Mouse (Mus musculus) mesoderm, embryonic 11.5 days (tissue): Measurements from ENCODE around the gene Dlgap1.
A peak's percentile ranks its signal among the peaks of the same experiment; 100 is the strongest.

Experiments
- DNase-seq: peaks from one replicate; pipeline ENCODE4 v3.0.0-alpha.2; 2012; ENCODE audit warnings: low read depth, low spot score

Gene Dlgap1

DNA sequence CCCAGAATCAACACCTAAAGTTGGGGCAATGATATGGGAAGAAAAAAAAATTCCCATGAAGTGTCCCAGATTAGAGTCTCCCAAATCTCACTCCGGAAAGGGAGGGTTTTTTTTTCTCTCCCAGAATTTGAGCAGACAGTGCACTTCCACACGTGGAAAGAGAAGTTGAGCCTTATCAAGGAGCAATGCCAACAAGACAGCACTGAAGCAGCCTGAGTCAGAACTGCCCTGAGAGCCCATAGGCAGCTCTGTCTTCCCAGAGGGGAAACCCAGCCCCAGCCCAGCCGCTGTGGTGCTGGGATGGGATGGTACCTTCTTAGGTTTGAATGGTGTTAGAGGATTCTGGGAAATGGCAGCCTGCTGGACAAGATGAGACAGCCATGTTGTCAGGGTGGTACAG lies 753.3 kb downstream of the Dlgap1 start:
- no peak for DNase-seq

DNA sequence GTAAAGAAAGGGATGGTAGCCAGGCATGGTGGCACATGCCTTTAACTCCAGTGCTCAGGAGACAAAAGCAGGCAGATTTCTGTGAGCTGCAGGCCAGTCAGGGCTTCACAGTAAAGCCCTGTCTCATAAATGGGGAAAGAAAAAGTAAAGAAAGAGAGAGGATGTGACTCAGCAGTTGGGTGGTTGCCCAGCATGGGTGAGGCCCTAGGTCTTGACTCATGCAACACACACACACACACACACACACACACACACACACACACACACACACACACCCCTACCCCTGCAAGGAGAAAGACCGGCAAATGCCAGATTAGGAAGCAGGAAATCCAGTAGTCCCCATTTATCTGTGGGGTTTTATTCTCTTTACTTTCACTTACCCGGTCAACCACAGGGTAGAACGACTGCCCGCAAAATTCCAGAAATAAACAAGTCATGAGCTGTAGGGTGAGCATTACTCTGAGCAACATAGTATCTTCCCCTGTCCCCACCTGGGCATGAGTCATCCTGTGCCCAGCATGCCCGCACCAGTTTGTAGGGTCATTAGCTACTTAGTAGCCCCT lies 759.9 kb downstream of the Dlgap1 start:
- DNase-seq, result no peak

DNA sequence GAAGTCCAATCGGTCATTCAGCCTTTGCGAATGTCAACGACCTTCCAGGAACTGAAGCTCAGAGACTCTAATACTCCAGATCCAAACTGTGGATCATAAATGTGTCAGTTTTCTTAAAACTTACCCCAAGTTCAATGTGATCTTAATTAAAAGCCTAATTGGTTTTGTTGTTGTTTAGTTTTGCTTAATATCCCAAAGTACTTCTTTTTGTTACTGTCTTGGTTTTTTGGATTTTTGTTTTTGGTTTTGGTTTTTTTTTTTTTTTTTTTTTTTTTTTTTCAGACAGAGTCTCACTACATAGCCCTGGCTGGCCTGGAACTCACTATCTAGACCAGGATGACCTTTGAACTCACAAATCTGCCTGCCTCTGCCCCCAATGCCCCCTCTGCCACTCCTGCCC lies 765.9 kb downstream of the Dlgap1 start:
- no peak for DNase-seq

DNA sequence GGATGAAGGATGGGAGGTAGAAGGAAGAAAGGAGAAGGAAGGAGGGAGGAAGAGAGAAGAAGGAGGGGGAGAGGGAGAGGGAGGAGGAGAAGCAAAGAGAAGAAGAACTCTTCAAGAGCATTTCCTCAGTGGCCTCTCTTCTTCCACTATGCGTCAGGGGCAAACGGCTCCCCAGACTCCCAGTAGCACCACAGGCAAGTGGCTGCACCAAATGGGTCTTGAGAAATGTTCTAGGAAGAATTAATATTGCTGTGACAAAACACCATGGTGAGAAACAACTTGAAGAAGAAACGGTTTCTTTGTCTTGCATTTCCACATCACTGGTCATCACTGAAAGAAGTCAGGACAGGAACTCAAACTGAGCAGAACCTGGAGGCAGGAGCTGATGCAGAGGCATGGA lies 766.5 kb downstream of the Dlgap1 start:
- no peak for DNase-seq

DNA sequence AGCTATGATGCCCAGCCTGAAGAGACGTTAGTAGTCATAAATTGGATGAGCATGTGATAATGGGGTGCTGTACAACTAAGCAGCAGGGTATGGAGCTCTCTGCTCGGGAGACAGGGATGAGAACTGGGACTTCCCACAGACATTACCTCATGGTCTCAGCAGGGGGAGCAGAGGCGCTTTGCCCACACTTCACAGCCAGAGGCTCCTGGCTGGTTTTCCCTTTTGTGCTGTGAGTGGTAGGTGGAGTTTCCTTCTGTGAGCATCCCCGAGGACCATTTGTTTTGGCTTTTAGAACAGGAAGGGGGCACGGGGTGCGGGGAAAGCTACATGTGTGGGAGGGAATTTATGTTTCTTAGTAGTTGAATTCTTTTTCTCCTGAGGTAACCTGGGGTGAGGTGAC lies 768.6 kb downstream of the Dlgap1 start:
- peak; percentile 70 for DNase-seq

DNA sequence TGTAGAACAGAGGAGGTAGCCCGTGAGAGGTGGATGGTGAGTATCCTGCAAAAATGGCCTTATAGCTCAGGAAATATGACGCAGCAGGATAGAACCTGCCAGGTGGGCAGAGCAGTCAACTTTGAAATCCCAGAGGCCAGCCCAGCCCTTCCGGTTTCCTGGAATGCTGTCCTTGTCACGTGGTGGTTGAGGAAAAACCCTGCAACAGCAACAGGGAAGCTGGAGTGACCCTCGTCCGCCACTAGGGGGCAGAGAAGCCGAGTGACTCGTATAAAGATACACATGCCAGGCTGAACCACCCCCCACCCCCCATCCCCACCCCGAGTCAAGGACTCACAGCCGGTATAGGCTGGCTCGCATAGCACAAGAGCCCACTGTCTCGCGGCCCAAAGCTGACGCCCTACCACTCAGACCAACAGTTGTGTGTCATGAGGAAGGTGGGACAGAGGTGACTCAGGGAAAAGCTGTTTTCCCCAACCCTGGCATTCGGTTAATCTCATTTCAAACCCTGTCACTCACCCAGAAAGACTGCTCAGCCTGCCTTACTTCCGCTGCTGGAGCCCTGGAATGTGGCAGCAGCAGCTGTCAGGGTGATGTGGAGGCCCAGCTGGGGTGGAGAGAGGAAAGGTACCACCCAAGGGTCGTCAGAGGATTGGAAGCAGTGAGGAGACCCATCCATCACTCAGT lies 769.4 kb downstream of the Dlgap1 start:
- DNase-seq, result peak; percentile 93

DNA sequence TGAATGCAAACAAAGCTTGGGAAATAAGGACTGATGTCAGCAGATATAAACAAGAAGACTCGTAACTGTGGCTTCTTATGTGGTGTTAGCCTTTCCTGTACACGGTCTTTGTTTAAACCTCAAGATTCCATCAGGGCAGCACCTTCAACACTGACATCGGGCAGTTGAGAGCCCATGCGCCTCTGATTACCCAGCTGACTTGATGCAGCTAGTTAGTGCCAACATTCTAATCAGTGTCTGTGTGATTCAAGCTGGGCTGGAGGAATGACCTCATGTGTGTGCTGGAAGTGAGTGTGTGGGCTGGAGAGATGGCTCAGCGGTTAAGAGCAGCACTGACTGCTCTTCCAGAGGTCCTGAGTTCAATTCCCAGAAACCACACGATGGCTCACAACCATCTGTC lies 770.5 kb downstream of the Dlgap1 start:
- DNase-seq, result no peak

DNA sequence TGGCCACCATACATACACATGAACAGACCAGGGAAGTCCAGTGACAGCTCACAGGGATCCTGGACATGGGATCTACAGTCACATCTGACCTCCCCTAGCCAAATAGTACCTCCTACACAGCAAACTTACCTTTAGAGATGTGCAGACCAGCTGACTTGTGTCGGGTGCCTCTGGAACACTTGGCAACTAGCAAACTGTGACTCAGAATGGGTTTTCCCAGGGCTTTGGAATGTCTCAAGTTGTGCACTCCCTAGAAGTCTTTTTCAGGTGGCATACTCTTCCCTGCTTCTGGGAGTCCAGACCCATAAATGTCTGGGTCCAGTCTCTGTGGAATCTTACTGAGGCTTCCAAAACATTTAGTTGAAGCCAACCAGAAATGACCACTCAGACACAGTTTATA lies 772.8 kb downstream of the Dlgap1 start:
- no peak for DNase-seq

DNA sequence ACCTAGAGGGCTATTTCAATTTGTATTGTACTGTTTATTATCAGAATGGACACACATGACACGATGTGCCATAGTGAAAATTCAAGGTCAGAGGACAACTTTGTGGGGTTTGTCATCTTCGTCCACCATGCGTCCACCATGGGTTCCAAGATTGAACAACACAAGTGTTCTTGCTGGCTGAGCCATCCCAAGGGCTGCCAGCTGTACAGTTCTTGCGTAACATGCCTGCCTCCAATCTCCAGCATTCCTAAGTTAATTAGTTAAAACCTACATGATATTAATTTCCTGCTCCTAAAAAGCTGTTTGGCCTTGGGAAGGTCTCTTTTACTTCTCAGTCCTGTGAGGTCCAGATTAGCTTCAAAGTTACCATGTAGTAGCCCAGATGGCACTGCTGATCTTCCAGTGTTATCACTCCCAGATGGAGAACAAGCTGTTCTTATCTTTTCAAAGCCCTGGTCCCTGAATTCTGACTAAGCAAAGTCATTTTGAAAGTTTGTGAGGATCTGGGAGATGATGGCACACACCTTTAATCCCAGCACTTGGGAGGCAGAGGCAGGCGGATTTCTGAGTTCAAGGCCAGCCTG lies 775.8 kb downstream of the Dlgap1 start:
- no peak for DNase-seq

DNA sequence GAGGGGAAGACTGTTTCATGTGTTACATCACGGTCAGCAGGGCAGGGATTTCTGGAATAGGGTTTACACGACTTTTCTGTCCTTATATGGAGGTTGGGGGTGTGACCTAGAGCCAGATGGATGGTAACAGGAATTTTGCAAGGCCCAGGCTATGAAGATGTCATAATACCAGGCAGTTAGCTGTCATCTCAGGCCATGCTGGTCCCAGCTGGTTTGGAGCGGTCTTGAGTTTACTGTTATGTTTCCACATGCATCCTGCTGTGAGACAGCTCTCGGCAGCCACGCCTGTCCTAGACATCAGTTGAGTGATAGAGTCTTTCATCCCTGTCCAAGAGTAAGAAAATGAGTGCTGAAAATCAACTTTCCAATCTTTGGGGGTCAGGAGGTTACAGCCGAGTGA lies 776.5 kb downstream of the Dlgap1 start:
- DNase-seq, result no peak

DNA sequence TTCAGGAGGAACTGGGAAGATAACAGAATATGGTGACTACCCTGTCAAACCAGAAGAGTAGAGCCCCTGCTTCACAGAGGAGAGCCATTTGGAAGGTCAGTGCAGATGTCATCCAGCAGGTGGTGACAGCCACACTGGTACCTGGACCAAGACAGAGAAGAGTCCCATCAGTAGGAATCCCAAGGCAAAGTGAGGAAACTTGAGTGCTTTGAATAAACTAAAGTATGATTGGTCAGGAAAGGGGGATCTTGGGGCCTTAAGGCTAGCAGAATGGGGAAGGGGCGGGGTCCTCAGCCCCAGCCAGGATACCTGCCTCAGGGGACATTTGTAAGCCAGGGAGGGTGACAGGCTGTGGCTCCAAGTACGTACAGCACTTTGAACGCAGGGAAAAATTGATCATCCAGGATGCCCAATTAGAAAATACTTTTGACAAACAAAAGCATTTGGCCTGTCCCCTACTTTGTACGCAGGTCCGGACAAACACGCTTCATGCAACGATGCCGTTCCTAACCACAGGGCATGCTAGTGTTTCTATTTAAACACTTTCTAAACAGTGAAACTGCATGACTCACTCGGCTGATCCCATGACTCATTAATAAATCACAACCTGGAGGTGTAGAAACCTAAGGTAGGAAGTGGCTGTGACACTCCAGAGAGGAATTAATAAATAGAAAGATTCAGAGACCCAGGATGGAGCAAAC lies 777.7 kb downstream of the Dlgap1 start:
- DNase-seq, result no peak

DNA sequence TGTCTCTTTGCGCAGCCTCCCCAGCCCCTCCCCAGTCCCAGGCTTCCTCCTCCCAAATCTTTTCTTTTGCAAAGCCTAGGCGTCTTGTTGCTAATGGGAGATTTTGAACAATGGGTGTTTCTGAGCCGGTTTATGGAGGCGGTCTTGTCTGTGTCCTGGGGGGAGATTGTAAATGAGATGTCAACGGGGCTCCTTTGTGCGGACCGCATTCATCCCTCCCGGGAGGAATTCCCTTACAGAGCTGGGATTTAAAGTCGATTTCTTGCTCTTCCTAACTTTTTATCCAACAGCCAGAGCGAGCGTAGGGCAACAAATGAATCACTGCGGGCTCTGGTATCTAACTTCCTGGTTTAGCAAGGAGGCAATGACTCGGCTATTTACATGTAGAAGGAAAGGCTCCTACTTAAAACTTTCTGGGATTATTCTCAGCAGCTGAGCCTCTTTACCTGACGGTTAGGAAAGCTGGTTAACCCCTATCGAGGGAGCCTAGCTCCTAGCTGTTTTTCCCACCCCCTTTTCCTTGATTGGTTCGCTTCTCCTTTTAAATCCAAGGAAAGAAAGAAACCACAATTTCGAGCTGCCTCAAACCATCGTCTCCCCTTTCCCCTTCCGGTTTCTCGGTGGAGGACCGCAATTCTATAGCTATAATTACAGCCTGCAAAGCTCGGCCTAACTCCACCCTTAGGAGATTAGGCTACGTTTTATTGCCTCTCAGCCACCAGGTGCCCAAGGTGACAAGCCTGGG lies 779.0 kb downstream of the Dlgap1 start:
- peak; percentile 78 for DNase-seq

DNA sequence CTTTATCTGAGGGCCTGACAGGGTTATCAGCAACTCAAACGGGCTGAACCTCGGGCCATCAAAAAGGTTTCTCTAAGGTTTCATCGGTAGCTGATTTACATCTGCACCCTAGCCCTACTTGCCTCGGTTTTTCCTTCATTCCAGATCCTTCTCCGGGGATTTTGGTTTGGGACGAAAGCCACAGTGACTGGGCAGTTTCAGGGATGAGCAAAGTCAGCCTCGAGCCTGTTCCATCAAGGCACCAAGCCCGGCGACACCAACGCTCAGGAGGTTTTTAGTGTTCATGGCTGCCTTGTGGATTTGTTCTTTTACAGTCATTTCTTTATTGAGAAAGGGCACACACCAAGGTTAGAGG lies 779.6 kb downstream of the Dlgap1 start:
- no peak for DNase-seq

DNA sequence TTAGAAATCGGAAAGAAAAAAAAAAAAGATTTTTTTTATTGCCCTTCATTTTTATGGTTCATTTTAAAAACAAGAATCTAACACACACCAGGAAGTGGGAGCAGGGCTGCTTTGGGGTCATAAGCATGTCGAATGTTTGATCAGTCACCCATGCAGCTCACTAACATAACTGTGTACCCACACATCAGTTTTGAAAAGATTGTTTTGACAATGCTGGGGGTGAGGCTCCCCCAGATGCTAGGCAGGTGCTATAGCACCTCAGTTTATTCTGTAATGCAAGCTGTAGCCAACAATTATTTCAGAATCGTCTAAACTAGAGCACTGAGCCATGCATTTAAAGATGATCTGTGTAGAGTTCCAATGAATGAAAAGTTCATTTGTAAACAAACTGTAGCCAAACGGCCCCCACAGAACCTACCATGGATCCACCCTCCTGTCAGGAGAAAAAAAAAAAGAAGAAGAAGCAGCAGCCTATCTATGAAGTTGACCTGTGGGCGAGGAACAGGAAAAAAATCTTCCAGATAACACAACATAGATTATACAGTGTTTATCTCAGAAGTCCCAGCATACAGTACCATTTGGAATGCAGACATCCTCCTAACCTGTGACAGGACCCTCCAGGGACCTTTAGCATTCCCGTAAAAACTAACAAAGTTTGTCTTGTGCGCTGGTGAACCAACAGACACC lies 780.2 kb downstream of the Dlgap1 start:
- no peak for DNase-seq

DNA sequence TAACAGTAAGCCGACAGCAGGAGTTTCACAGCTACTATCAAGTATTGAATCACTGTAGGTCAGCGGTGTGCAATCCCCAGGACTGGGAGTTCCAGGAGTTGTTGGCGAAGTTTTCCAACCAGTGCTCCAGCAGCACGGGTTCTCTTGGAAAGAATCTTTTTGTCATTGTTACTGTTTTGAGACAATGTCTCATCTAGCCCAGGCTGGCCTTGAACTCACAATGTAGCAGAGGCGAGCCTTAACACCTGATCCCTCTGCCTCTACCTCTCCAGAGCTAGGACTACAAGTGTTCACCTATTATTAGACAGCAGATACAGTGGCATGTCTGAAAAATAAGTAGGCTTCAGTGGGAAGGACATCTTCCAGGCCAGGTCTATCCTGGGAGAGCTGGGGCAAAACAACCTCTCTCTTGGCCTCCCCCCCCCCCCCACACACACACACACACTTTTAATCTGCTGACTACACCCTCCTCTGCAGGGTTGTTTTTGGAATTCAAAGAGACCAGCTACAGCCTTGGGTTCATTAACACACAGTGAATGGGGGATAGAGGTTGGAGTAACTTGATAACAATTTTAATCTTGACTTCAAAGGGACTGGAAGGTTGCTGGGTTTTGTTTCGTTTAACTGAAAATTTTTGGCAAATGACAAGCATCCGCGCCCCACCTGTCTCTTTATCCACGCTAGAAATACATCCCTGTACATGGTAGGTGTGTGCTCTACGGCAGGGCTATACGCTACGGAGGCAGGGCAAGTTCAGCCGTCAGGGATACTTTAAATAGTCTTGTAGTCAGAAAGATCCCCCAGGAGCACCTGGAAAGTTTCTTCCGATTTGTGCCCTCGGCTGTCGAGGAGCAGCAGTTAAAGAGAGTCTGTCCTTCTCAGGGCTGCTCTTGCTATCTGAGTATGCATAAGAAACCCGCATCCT lies 781.6 kb downstream of the Dlgap1 start:
- no peak for DNase-seq

DNA sequence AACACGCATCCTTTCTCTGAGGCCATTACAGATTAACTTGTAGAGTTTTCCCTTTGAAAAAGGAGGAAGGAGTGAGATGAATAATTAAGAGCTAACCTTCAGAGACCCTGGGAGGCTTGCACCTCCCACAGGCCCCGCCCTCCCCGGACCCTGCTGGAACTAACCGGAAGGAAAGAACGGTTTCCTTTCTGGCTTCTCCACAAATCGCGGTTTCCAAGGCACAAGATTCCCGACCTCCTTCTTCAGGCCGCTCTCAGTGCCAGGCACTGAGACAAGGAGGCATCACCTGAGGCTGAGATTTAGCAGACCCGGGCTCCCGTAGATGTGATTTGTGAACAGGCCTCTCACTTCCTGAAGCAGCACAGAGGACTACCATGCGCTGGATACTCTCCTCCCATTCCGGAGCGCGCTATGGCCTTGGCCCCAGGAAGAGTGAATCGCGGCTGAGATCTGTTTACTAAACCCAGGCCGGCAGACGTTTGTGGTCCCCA lies 782.3 kb downstream of the Dlgap1 start:
- DNase-seq, result no peak

DNA sequence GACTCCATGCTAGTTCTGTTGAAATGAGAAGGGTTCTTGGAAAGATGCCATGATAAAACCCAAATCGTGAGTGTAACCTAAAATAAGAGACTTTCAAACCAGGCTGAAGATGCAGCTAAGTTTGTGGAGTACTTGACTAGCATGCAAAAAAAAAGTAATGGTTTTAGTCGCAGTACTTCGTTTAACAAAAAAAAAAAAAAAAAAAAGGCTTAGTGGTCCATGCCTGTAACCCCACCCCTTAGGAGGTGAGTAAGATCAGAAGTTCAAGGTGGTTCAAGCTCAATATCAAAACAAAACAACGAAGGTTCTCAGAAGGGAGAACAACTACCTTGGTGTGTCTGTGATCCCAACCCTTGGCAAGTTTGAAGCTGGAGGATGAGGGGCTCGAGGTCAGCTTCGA lies 782.8 kb downstream of the Dlgap1 start:
- no peak for DNase-seq

DNA sequence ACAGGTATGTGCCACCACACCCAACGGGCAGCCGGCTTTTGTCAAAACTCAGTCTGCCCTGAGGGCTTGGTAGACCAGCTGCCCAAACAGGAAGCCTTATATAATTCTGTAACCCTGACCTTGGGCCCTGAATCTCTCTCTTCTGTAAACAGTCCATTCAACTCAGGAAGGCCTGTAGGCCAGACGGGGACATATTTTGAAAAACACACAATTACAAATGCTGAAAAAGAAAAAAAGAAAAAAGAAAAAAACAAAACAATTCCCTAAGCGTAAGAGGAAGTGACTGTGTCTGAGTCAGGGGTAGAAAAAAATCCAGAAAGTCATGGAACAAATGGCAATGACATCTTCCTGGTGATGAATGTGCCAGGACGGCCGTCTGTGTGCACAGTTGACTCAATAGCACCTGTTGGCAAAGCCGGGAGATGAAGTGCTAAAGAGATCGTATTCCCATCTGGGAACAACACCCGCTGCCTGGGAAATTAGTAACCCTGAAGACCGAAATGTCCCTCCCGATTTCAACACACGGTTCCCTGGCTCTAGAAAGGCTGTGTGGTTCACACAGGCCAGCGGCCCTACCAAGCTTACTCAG lies 784.7 kb downstream of the Dlgap1 start:
- no peak for DNase-seq

DNA sequence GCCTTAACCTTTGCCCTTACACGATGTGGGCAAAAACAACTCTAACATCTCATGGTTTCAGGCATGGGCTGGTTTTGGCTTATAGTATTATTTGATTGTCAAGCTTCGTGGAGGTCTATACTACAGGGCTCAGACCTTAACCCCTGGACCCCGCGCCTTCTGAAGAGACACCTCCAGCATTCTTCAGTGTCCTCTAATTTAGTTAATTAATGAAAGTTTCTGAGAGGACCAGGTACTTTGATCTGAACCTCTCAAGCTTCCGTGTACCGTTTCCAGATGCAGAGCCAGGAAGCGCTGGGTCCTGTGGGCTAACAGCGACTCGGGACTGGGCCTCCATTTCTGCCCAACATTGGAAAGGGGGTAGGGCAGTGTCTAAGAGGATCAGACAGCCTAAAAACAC lies 785.2 kb downstream of the Dlgap1 start:
- DNase-seq, result no peak

DNA sequence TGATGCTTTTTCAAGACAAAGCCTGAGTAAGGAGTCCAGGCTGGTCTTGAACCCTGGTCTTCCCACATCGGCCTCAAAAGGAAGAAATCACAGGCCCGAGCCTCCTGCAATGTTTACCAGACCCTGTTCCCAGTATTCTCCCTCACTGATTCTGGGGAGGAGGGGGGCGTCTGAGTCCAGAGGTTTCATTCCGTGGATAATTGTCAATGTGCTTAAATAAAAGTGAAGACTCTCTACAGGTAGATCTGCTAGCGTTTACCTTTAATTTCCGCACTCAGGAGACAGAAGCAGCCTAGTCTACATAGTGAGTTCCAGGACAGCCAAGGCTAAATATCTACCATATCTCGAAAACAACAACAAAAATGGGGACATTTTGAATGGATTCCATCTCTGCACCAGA lies 785.8 kb downstream of the Dlgap1 start:
- DNase-seq, result no peak
